Mouse (Mus musculus): Measurements from ENCODE around the gene Nav2. TPM values are rescaled to one million over a fixed set of nuclear protein-coding genes. Genes with fewer than 3 reads are reported as not detected.

Gene Nav2
- polyA plus RNA-seq, 1 experiment: 21.9 TPM

GRCm38 (mm10) chr7:49202971-49203370 lies 294.5 kb downstream of the Nav2 start:
- Histone ChIP-seq H3K4me3 (no peak overlapping the region), H3K4me2 (ENCODE audit: low read depth) (no peak overlapping the region), H3K27me3 (ENCODE audit: control insufficient read depth, insufficient read depth, insufficient read length) (no peaks in the 10 kb centered on the region), H3K79me2 (ENCODE audit: control insufficient read depth, insufficient read depth) (no peaks in the 10 kb centered on the region), H3K36me3 (ENCODE audit: control insufficient read depth, insufficient read depth) (no peaks in the 10 kb centered on the region), H3ac (ENCODE audit: control insufficient read depth, insufficient read length) (no peak overlapping the region)
- TF ChIP-seq MAX (IDR thresholded peaks at IDR 0.05; ENCODE audit: low read depth): no peak
- TF ChIP-seq TCF3 (IDR thresholded peaks at IDR 0.05; ENCODE audit: insufficient read length, low read depth): no peak
- no peak for TF ChIP-seq MYOG (IDR thresholded peaks at IDR 0.05; ENCODE audit: control insufficient read depth in 1 of 3, insufficient read depth in 1 of 3, insufficient read length in 2 of 3, low read depth in 2 of 3)
- no peak for TF ChIP-seq POLR2AphosphoS2 (IDR thresholded peaks at IDR 0.05; ENCODE audit: insufficient read length, low read depth)
- no peak for TF ChIP-seq E2F4 (IDR thresholded peaks at IDR 0.05; ENCODE audit: insufficient read depth)
- no peak for TF ChIP-seq MYOD1 (IDR thresholded peaks at IDR 0.05; ENCODE audit: control insufficient read depth in 1 of 3, insufficient read length in 2 of 3, low read depth in 2 of 3)
- TF ChIP-seq USF1 (IDR thresholded peaks at IDR 0.05; ENCODE audit: low read depth): no peak
- no peak for TF ChIP-seq CEBPB (IDR thresholded peaks at IDR 0.05; ENCODE audit: insufficient read depth, poor library complexity, severe bottlenecking)
- no peak for TF ChIP-seq SRF (IDR thresholded peaks at IDR 0.05; ENCODE audit: control insufficient read depth, insufficient read length, low read depth)
- no peak for TF ChIP-seq POLR2A (IDR thresholded peaks at IDR 0.05; ENCODE audit: insufficient read length, low read depth)
- TF ChIP-seq REST (IDR thresholded peaks at IDR 0.05; ENCODE audit: insufficient read depth, insufficient read length): no peak
- TF ChIP-seq TCF12 (IDR thresholded peaks at IDR 0.05; ENCODE audit: insufficient read depth, poor library complexity, severe bottlenecking): no peak

- TF ChIP-seq SRF (IDR thresholded peaks at IDR 0.05; ENCODE audit: control insufficient read depth, insufficient read length, low read depth) (no peak), TCF12 (IDR thresholded peaks at IDR 0.05; ENCODE audit: insufficient read depth, poor library complexity, severe bottlenecking) (no peak), E2F4 (IDR thresholded peaks at IDR 0.05; ENCODE audit: insufficient read depth) (no peak), REST (IDR thresholded peaks at IDR 0.05; ENCODE audit: insufficient read depth, insufficient read length) (no peak), USF1 (IDR thresholded peaks at IDR 0.05; ENCODE audit: low read depth) (no peak), CEBPB (IDR thresholded peaks at IDR 0.05; ENCODE audit: insufficient read depth, poor library complexity, severe bottlenecking) (no peak), MYOD1 (IDR thresholded peaks at IDR 0.05; ENCODE audit: control insufficient read depth in 1 of 3, insufficient read length in 2 of 3, low read depth in 2 of 3) (no peak), MYOG (IDR thresholded peaks at IDR 0.05; ENCODE audit: control insufficient read depth in 1 of 3, insufficient read depth in 1 of 3, insufficient read length in 2 of 3, low read depth in 2 of 3) (no peak), POLR2A (IDR thresholded peaks at IDR 0.05; ENCODE audit: insufficient read length, low read depth) (no peak), TCF3 (IDR thresholded peaks at IDR 0.05; ENCODE audit: insufficient read length, low read depth) (no peak), POLR2AphosphoS2 (IDR thresholded peaks at IDR 0.05; ENCODE audit: insufficient read length, low read depth) (no peak), MAX (IDR thresholded peaks at IDR 0.05; ENCODE audit: low read depth) (no peak)
- no peaks in the 10 kb centered on the region for H3K27me3 ChIP-seq (ENCODE audit: control insufficient read depth, insufficient read depth, insufficient read length)
Measured at GRCm38 (mm10) chr7:49204856-49205255, 296.3 kb downstream of the Nav2 start.

GRCm38 (mm10) chr7:49205551-49205950 lies 297.0 kb downstream of the Nav2 start:
- H3K4me3 ChIP-seq: no peak overlapping the region
- H3K36me3 ChIP-seq (ENCODE audit: control insufficient read depth, insufficient read depth): no peaks in the 10 kb centered on the region
- no peak for TF ChIP-seq TCF12 (IDR thresholded peaks at IDR 0.05; ENCODE audit: insufficient read depth, poor library complexity, severe bottlenecking)
- no peak for TF ChIP-seq MAX (IDR thresholded peaks at IDR 0.05; ENCODE audit: low read depth)
- TF ChIP-seq POLR2AphosphoS2 (IDR thresholded peaks at IDR 0.05; ENCODE audit: insufficient read length, low read depth): no peak
- no peak for TF ChIP-seq POLR2A (IDR thresholded peaks at IDR 0.05; ENCODE audit: insufficient read length, low read depth)
- no peak for TF ChIP-seq REST (IDR thresholded peaks at IDR 0.05; ENCODE audit: insufficient read depth, insufficient read length)
- TF ChIP-seq CEBPB (IDR thresholded peaks at IDR 0.05; ENCODE audit: insufficient read depth, poor library complexity, severe bottlenecking): no peak
- TF ChIP-seq SRF (IDR thresholded peaks at IDR 0.05; ENCODE audit: control insufficient read depth, insufficient read length, low read depth): no peak
- no peak for TF ChIP-seq MYOG (IDR thresholded peaks at IDR 0.05; ENCODE audit: control insufficient read depth in 1 of 3, insufficient read depth in 1 of 3, insufficient read length in 2 of 3, low read depth in 2 of 3)
- no peak for TF ChIP-seq USF1 (IDR thresholded peaks at IDR 0.05; ENCODE audit: low read depth)
- no peak for TF ChIP-seq E2F4 (IDR thresholded peaks at IDR 0.05; ENCODE audit: insufficient read depth)
- no peak for TF ChIP-seq MYOD1 (IDR thresholded peaks at IDR 0.05; ENCODE audit: control insufficient read depth in 1 of 3, insufficient read length in 2 of 3, low read depth in 2 of 3)
- no peak for TF ChIP-seq TCF3 (IDR thresholded peaks at IDR 0.05; ENCODE audit: insufficient read length, low read depth)
- H3K4me2 ChIP-seq (ENCODE audit: low read depth): no peak overlapping the region
- H3K79me2 ChIP-seq (ENCODE audit: control insufficient read depth, insufficient read depth): no peaks in the 10 kb centered on the region
- H3ac ChIP-seq (ENCODE audit: control insufficient read depth, insufficient read length): no peak overlapping the region
- H3K27me3 ChIP-seq (ENCODE audit: control insufficient read depth, insufficient read depth, insufficient read length): no peaks in the 10 kb centered on the region

More at GRCm38 (mm10) chr7:49204856-49205255, 296.3 kb downstream of the Nav2 start:
- no peaks in the 10 kb centered on the region for H3K36me3 ChIP-seq (ENCODE audit: control insufficient read depth, insufficient read depth)
- H3ac ChIP-seq (ENCODE audit: control insufficient read depth, insufficient read length): no peak overlapping the region
- no peak overlapping the region for H3K4me2 ChIP-seq (ENCODE audit: low read depth)
- H3K79me2 ChIP-seq (ENCODE audit: control insufficient read depth, insufficient read depth): no peaks in the 10 kb centered on the region
- no peak overlapping the region for H3K4me3 ChIP-seq

GRCm38 (mm10) chr7:49206775-49207676 lies 298.5 kb downstream of the Nav2 start:
- TF ChIP-seq E2F4 (IDR thresholded peaks at IDR 0.05; ENCODE audit: insufficient read depth) (no peak), POLR2A (IDR thresholded peaks at IDR 0.05; ENCODE audit: insufficient read length, low read depth) (no peak), TCF3 (IDR thresholded peaks at IDR 0.05; ENCODE audit: insufficient read length, low read depth) (no peak), MYOG (IDR thresholded peaks at IDR 0.05; ENCODE audit: control insufficient read depth in 1 of 3, insufficient read depth in 1 of 3, insufficient read length in 2 of 3, low read depth in 2 of 3) (no peak), SRF (IDR thresholded peaks at IDR 0.05; ENCODE audit: control insufficient read depth, insufficient read length, low read depth) (no peak)
- no peak overlapping the region for H3K4me2 ChIP-seq (ENCODE audit: low read depth)
- H3K79me2 ChIP-seq (ENCODE audit: control insufficient read depth, insufficient read depth): no peaks in the 10 kb centered on the region
- H3K27me3 ChIP-seq (ENCODE audit: control insufficient read depth, insufficient read depth, insufficient read length): no peaks in the 10 kb centered on the region
- H3ac ChIP-seq (ENCODE audit: control insufficient read depth, insufficient read length): no peak overlapping the region
- H3K4me3 ChIP-seq: no peak overlapping the region
- H3K36me3 ChIP-seq (ENCODE audit: control insufficient read depth, insufficient read depth): no peaks in the 10 kb centered on the region
